Mouse (Mus musculus): Measurements from ENCODE around the gene Pef1. TPM values are rescaled to one million over a fixed set of nuclear protein-coding genes. Genes with fewer than 3 reads are reported as not detected.

Pef1 gene
- 68.0 and 68.4 TPM in 2 replicates for polyA plus RNA-seq (2015; fragmentation: Nextera tagmentation; extraction: Ambion mirVana)

DNA sequence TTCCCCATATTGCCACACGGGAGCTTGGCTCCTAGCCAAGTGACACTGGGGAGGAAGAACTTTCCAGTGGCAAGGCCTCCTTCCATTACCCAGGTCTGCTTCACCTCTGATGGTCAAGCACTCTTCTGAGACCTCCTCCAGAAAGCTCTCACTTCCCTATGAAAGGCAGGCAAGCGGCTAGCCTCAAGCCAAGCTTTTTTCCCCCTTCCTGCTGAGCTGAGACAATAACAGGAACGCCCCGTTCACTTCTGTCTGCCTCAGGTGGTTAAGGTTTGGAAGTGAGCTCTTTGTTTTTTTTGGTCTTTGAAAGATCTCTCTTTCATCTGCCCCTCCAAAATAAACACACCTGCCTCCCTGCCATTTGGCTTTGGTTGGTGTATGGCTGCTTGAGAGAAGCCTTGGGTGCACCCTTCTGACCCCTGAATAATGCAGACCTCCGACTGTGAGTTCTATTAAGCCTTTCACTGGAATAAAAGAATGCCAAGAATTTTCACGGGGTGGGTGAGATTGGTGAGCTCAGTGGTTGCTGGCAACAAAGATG, at the start of gene Pef1:
TSS of gene Pef1 (plus strand) at position 448 of the 541 bp plus-strand sequence.
- H3K36me3 ChIP-seq (ENCODE audit: poor library complexity, severe bottlenecking), result no peaks in the 10 kb centered on the region
- WGBS, result 3% methylated on average over 6 of the region's 6 CpGs
- no peak within 1 kb of the TSS for H3K4me2 ChIP-seq
- H3K9me3 ChIP-seq (replicated peaks), result no peaks in the 10 kb centered on the region
- peaks cover 20% of the 10 kb centered on the region for H3K4me1 ChIP-seq
- H3K27me3 ChIP-seq, result peaks cover 28% of the 10 kb centered on the region
- no peak within 1 kb of the TSS for H3K9ac ChIP-seq
- no peak for ATAC-seq
- no peak within 1 kb of the TSS for H3K27ac ChIP-seq
- no peak within 1 kb of the TSS for H3K4me3 ChIP-seq

- H3K9me3 ChIP-seq (replicated peaks), result no peaks in the 10 kb centered on the region
- peaks cover 41% of the 10 kb centered on the region for H3K4me1 ChIP-seq
- H3K27me3 ChIP-seq, result peaks cover 9% of the 10 kb centered on the region; the same call in 1 of the 2 replicates
- H3K9ac ChIP-seq, result no peak overlapping the region
- no peak overlapping the region for H3K27ac ChIP-seq
- no peaks in the 10 kb centered on the region for H3K36me3 ChIP-seq (ENCODE audit: poor library complexity, severe bottlenecking)
- no peak overlapping the region for H3K4me3 ChIP-seq
- no peak for ATAC-seq
- WGBS, result 92% methylated on average over 9 of the region's 9 CpGs
- no peak overlapping the region for H3K4me2 ChIP-seq
Observed at GRCm38 (mm10) chr4:130053111-130053510, 49.2 kb upstream of the Pef1 start.

DNA sequence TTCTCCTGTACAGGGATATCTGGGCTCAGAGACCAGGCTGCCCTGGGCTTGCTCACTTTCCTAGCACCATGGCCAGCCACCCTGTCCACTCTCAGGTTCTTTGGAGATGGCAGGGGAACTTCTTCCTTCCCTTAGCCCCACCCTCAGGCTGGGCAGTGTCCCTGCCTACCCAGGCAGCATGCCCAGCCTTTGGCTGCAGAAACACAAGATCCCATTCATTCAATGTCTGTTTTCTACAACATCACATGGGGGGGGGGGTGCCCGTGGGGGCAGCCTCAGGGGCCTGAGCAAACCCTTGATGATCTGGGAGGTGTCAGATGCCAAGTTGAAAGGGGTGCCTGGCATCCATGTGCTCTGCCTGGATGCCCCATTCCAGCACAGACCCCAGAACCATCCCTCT, 47.6 kb upstream of the Pef1 start:
- ATAC-seq, result peak; percentile 24; the same call in 1 of the 2 replicates
- H3K9me3 ChIP-seq (replicated peaks), result no peaks in the 10 kb centered on the region
- peaks cover 39% of the 10 kb centered on the region for H3K4me1 ChIP-seq
- WGBS, result 58% methylated on average over 1 of the region's 1 CpGs
- H3K4me3 ChIP-seq, result no peak overlapping the region
- H3K4me2 ChIP-seq, result no peak overlapping the region
- no peak overlapping the region for H3K27ac ChIP-seq
- no peaks in the 10 kb centered on the region; the same call in 1 of the 2 replicates for H3K27me3 ChIP-seq
- no peaks in the 10 kb centered on the region for H3K36me3 ChIP-seq (ENCODE audit: poor library complexity, severe bottlenecking)
- no peak overlapping the region for H3K9ac ChIP-seq

- ATAC-seq, result no peak
- Histone ChIP-seq H3K9ac (no peak overlapping the region), H3K4me1 (peaks cover 34% of the 10 kb centered on the region)
Observed at GRCm38 (mm10) chr4:130055160-130056010, 47.0 kb upstream of the Pef1 start.

DNA sequence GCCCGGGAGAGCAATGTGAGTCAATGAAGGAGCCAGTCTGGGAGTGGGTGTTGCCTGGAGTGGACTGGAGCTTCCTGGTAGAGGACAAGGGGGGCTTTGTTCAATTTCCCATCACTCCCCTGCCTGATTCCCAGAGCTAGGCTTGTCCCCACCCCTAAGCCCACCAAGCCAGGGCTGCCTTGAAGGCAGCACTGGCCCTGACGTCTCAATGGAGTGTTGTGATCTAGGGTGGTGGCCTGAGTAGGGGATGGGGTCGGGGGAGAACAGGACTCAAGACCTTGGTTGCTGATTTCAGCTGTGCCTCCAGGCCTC, 46.4 kb upstream of the Pef1 start:
- Histone ChIP-seq H3K9ac (no peak overlapping the region), H3K4me1 (peaks cover 31% of the 10 kb centered on the region), H3K27me3 (no peaks in the 10 kb centered on the region), H3K4me3 (no peak overlapping the region), H3K4me2 (no peak overlapping the region), H3K36me3 (ENCODE audit: poor library complexity, severe bottlenecking) (no peaks in the 10 kb centered on the region), H3K9me3 (replicated peaks) (no peaks in the 10 kb centered on the region), H3K27ac (no peak overlapping the region)
- ATAC-seq, result 0 out of 2 replicates have a peak, but pooled peaks have one; percentile 6
- WGBS, result 34% methylated on average over 3 of the region's 3 CpGs

More at GRCm38 (mm10) chr4:130055160-130056010, 47.0 kb upstream of the Pef1 start:
- Histone ChIP-seq H3K27me3 (no peaks in the 10 kb centered on the region), H3K4me3 (no peak overlapping the region), H3K36me3 (ENCODE audit: poor library complexity, severe bottlenecking) (no peaks in the 10 kb centered on the region), H3K9me3 (replicated peaks) (no peaks in the 10 kb centered on the region), H3K4me2 (no peak overlapping the region), H3K27ac (no peak overlapping the region)
- WGBS, result 65% methylated on average over 11 of the region's 14 CpGs

- H3K4me2 ChIP-seq, result no peak overlapping the region
- H3K27ac ChIP-seq, result no peak overlapping the region
- no peak for ATAC-seq
- peaks cover 31% of the 10 kb centered on the region for H3K4me1 ChIP-seq
- H3K9me3 ChIP-seq (replicated peaks), result no peaks in the 10 kb centered on the region
- H3K9ac ChIP-seq, result no peak overlapping the region
- 35% methylated on average over 3 of the region's 3 CpGs for WGBS
- no peaks in the 10 kb centered on the region for H3K27me3 ChIP-seq
- no peak overlapping the region for H3K4me3 ChIP-seq
- H3K36me3 ChIP-seq (ENCODE audit: poor library complexity, severe bottlenecking), result no peaks in the 10 kb centered on the region
Observed at GRCm38 (mm10) chr4:130056471-130056870, 45.9 kb upstream of the Pef1 start.

DNA sequence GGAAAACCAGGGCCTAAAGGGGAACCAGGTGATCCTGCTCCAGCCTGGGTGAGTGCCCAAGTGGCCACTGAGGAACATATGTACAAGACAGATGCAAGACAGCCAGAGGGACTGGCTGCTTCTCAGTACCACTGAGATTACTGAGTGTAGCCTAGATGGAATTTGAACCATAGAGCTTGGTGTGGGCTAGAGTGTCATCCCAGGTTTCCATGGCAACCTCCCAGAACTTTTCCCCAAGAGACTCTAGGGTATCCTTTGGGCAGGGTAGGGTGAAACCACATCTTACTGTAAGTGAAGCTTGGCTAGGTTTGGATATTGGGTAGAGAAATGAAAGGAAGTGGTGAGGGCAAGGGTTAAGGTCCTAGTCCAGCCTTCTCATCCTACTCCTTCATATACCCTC, 41.4 kb upstream of the Pef1 start:
- H3K4me1 ChIP-seq, result peaks cover 16% of the 10 kb centered on the region
- no peak overlapping the region for H3K4me3 ChIP-seq
- H3K27ac ChIP-seq, result no peak overlapping the region
- H3K9ac ChIP-seq, result no peak overlapping the region
- no peaks in the 10 kb centered on the region for H3K9me3 ChIP-seq (replicated peaks)
- no peak overlapping the region for H3K4me2 ChIP-seq
- peaks cover 5% of the 10 kb centered on the region for H3K27me3 ChIP-seq
- no peak for ATAC-seq
- no peaks in the 10 kb centered on the region for H3K36me3 ChIP-seq (ENCODE audit: poor library complexity, severe bottlenecking)

GRCm38 (mm10) chr4:130063191-130063590, 39.2 kb upstream of the Pef1 start:
- no peaks in the 10 kb centered on the region for H3K9me3 ChIP-seq (replicated peaks)
- no peaks in the 10 kb centered on the region for H3K36me3 ChIP-seq (ENCODE audit: poor library complexity, severe bottlenecking)
- no peak overlapping the region for H3K4me2 ChIP-seq
- H3K4me3 ChIP-seq, result no peak overlapping the region
- no peaks in the 10 kb centered on the region for H3K4me1 ChIP-seq
- H3K27me3 ChIP-seq, result peaks cover 7% of the 10 kb centered on the region
- no peak overlapping the region for H3K27ac ChIP-seq
- no peak overlapping the region for H3K9ac ChIP-seq
- ATAC-seq, result no peak
- WGBS, result 75% methylated on average over 6 of the region's 7 CpGs

- Histone ChIP-seq H3K4me1 (no peaks in the 10 kb centered on the region), H3K36me3 (ENCODE audit: poor library complexity, severe bottlenecking) (no peaks in the 10 kb centered on the region), H3K4me3 (no peak overlapping the region), H3K27ac (no peak overlapping the region), H3K9me3 (replicated peaks) (no peaks in the 10 kb centered on the region), H3K27me3 (peaks cover 8% of the 10 kb centered on the region), H3K9ac (no peak overlapping the region), H3K4me2 (no peak overlapping the region)
- ATAC-seq, result no peak
- 5% methylated on average over 8 of the region's 8 CpGs for WGBS
Observed at GRCm38 (mm10) chr4:130066816-130067215, 35.5 kb upstream of the Pef1 start.

DNA sequence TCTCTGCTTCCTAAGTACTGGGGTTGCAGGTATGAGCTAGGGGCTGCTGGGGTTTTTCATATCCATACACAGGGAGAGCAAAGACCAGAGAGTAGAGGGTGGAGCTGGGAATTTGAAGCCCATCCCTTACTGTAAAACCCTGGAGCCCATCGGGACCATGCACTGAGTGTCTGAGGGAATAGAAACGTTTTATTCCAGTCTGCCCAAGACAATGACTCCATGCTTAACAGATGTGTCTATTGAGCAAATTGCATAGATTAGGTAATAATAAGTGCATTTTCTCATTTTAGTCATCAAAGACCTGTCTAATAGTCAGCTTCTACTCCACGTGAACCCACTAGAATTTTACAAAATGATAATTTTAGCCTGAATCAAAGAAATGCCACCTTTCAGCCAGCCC, 31.8 kb upstream of the Pef1 start:
- Histone ChIP-seq H3K27me3 (peaks cover 6% of the 10 kb centered on the region; the same call in 1 of the 2 replicates), H3K9ac (no peak overlapping the region), H3K9me3 (replicated peaks) (no peaks in the 10 kb centered on the region), H3K4me3 (no peak overlapping the region), H3K36me3 (ENCODE audit: poor library complexity, severe bottlenecking) (no peaks in the 10 kb centered on the region), H3K4me2 (no peak overlapping the region), H3K4me1 (peaks cover 9% of the 10 kb centered on the region), H3K27ac (no peak overlapping the region)
- WGBS, result 59% methylated on average over 3 of the region's 3 CpGs
- no peak; the same call in 1 of the 2 replicates for ATAC-seq

- no peak overlapping the region for H3K27ac ChIP-seq
- H3K4me2 ChIP-seq, result no peak overlapping the region
Observed at GRCm38 (mm10) chr4:130071758-130072157, 30.6 kb upstream of the Pef1 start.

GRCm38 (mm10) chr4:130073367-130073766, 29.0 kb upstream of the Pef1 start:
- no peak for ATAC-seq
- WGBS, result 85% methylated on average over 4 of the region's 4 CpGs
- Histone ChIP-seq H3K4me2 (no peak overlapping the region), H3K9me3 (replicated peaks) (no peaks in the 10 kb centered on the region), H3K4me3 (no peak overlapping the region), H3K9ac (no peak overlapping the region), H3K4me1 (peaks cover 28% of the 10 kb centered on the region), H3K36me3 (ENCODE audit: poor library complexity, severe bottlenecking) (no peaks in the 10 kb centered on the region), H3K27ac (no peak overlapping the region), H3K27me3 (peaks cover 25% of the 10 kb centered on the region)

More at GRCm38 (mm10) chr4:130071758-130072157, 30.6 kb upstream of the Pef1 start:
- ATAC-seq, result no peak
- H3K4me1 ChIP-seq, result peaks cover 19% of the 10 kb centered on the region
- H3K4me3 ChIP-seq, result no peak overlapping the region
- no peak overlapping the region for H3K9ac ChIP-seq
- peaks cover 18% of the 10 kb centered on the region for H3K27me3 ChIP-seq
- H3K36me3 ChIP-seq (ENCODE audit: poor library complexity, severe bottlenecking), result no peaks in the 10 kb centered on the region
- H3K9me3 ChIP-seq (replicated peaks), result no peaks in the 10 kb centered on the region
- WGBS, result 94% methylated on average over 2 of the region's 2 CpGs

Data from forebrain, embryonic 13.5 days (tissue).